Mouse (Mus musculus): ENCODE measurements around the gene 1700021F07Rik.

Gene 1700021F07Rik

GRCm38 (mm10) chr2:173564179-173564578 lies 41.8 kb downstream of the 1700021F07Rik start:
- no peak for DNase-seq

Measured in spleen, adult 18-20 months (tissue).